Mouse (Mus musculus): ENCODE data around the gene Fgfr2.

DNA sequence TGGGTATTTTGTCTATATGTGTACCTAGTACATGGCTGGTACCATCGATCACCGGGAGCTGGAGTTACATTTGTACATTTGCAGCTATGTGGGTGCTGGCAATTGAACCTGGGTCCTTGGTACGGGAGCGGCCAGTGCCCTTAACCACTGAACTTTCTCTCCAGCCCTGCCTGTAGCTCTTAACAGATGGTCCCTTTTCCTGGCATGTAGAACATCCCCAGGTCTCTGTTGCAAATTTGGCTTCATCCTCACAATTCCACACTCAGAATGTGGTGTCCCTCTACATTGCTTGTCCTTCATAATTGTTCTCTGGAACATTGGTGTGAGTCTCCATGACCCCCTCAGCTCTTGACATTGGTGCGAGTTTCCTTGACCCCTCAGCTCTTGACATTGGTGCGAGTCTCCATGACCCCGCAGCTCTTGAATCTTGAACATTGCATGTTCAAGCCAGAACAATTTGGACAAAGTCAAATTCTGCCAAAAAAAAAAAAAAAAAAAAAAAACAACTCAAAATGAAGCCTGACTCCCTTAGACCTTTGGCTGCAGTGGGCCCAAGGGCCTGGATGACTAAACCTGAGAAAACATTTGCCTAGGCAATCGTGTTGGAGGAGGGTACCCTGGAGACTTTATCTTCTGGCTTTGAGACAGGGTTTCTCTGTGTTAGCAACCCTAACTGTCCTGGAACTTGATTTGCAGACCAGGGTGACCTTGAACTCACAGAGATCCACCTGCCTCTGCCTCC lies 816.3 kb downstream of the Fgfr2 start:
- TF ChIP-seq CTCF (IDR thresholded peaks at IDR 0.05; ENCODE audit: insufficient read depth, low read length) = no peak
- no peak for TF ChIP-seq POLR2A (IDR thresholded peaks at IDR 0.05; ENCODE audit: borderline replicate concordance, extremely low read depth, low read depth, low read length)
